Mouse (Mus musculus): ENCODE measurements at regions not wholly inside any gene's neighbourhood (a gene's known extent, or its start where the extent isn't known, plus 50 kb on each side); places are given as distances from the start of the nearest gene placed in this dataset.

DNA sequence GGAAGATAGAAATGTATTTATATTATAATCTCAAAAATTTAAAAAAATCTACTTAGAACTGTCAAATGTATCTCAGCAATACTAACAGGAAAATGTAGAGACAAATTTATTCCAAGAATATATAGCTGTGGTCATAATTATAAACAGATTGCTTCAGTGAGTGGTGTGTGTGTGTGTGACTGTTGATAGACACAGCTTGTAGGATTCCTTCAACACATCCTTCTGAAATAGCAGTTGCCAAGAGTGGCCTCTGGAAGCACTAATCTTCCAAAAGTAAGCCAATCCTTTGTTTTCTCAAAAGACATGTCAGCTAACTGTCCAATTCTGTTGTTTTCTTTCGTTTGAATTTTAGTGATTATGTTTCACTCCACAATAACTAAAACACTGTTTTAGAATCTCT, 95.2 kb upstream of the Trpc4 start:
- no peak for TF ChIP-seq POLR2A (IDR thresholded peaks at IDR 0.05; ENCODE audit: insufficient read length, low read depth)
- TF ChIP-seq USF1 (IDR thresholded peaks at IDR 0.05; ENCODE audit: low read depth), result no peak
- no peak for TF ChIP-seq CEBPB (IDR thresholded peaks at IDR 0.05; ENCODE audit: insufficient read depth, poor library complexity, severe bottlenecking)
- TF ChIP-seq E2F4 (IDR thresholded peaks at IDR 0.05; ENCODE audit: insufficient read depth), result no peak
- no peak for TF ChIP-seq TCF12 (IDR thresholded peaks at IDR 0.05; ENCODE audit: insufficient read depth, poor library complexity, severe bottlenecking)
- TF ChIP-seq MAX (IDR thresholded peaks at IDR 0.05; ENCODE audit: low read depth), result no peak
- TF ChIP-seq POLR2AphosphoS2 (IDR thresholded peaks at IDR 0.05; ENCODE audit: insufficient read length, low read depth), result no peak
- no peak for TF ChIP-seq MYOG (IDR thresholded peaks at IDR 0.05; ENCODE audit: control insufficient read depth in 1 of 3, insufficient read depth in 1 of 3, insufficient read length in 2 of 3, low read depth in 2 of 3)

All from myocyte (in vitro differentiated cells).